Mouse (Mus musculus): ENCODE measurements around the gene Hacd2. TPM values are rescaled to one million over a fixed set of nuclear protein-coding genes. Genes with fewer than 3 reads are reported as not detected.

Gene Hacd2
- total RNA-seq, 2 experiments from 2014 or later, result 35.3 to 36.2 TPM

DNA sequence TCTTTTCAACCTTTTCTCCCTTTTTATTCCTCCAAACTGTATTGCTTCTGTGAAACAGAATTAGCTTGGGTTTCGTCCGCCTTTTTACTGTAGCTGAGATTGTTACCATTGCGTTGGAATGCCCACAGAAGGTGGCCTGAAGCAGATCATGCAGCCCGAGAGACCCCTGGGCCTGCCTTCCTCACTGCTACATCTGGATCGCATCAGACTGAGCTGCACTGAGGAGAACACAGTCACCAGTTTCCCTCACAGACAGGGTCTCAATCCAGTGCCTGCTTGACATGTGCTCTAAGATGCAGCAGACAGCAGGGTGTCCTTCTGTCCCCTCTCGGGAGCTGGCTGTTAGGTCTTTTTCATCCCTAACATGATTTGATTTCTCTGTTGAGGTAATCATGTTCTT lies 85.8 kb downstream of the Hacd2 start:
- intact Hi-C loops (cut with DNase I), result no loop called here
- no peak for DNase-seq (ENCODE audit: low spot score in 2 of 2)

GRCm38 (mm10) chr16:35109156-35109555 lies 86.9 kb downstream of the Hacd2 start:
- DNase-seq (ENCODE audit: low spot score in 2 of 2), result no peak
- intact Hi-C loops (cut with DNase I), result no loop called here

DNA sequence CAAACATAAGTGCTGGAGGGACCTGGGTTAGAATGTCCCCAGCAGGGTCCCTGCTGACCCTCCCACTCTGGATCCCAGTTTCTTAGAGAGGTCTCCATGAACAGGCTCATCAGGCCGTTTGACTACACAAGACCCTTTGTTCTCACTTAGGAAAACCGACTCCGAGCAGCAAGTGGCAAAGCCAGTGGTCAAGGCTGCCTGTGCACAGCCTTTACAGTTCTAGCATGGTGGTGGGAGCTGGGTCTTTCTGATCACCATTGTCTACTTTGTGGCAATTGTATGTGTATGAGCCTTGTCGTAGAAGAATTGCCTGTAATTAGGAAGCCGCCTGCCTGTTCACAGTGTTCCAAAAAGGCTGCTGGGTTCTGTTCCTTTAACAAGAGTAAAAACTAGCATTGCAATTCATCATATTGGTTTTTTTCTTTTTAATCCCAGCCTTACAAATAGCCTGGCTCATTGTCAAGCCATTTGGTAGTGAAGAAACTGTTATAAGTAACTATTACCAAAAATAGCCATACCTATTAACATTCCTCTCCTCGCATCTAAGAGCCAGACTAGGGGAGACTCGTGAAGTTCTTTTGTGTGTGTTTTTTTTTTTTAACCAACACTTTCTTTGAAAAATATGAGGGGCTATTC lies 87.5 kb downstream of the Hacd2 start:
- intact Hi-C loops (cut with DNase I), result loop anchor here (1.0 to 5.0 kb wide), 2 partner anchors 48 to 161 kb away; no protein-coding TSS in a partner anchor
- DNase-seq (ENCODE audit: low spot score in 2 of 2), result no peak

GRCm38 (mm10) chr16:35110410-35111142 lies 88.3 kb downstream of the Hacd2 start:
- peak; percentile 85 to 89 for DNase-seq (ENCODE audit: low spot score in 2 of 2)
- intact Hi-C loops (cut with DNase I), result loop anchor here (1.0 to 5.0 kb wide), 2 partner anchors 47 to 160 kb away; no protein-coding TSS in a partner anchor

- DNase-seq (ENCODE audit: low spot score in 2 of 2), result peak; percentile 23 to 38
- intact Hi-C loops (cut with DNase I), result loop anchor here (5.0 kb wide), 1 partner anchor 46 kb away; no protein-coding TSS in a partner anchor
Measured at GRCm38 (mm10) chr16:35111143-35111620, 89.0 kb downstream of the Hacd2 start.

DNA sequence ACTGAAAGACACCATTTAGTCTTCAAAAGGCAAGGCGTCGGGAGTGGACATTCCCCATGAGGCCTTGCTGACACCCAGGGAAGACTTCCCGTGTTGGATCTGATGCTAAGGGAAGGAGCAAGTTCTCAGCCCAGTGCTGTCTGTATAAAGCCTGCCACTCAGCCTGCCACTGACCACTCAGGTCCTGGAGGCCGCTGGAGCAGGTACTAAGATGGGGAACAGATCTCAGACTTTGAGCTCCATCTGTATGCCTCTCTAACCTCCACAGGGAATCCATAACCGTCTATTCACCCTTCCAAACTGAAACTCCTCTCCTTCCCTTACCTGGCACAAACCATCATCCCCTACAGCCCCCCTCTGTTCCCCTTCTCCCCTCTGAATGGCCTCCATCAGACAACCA lies 91.3 kb downstream of the Hacd2 start:
- no peak for DNase-seq (ENCODE audit: low spot score in 2 of 2)
- intact Hi-C loops (cut with DNase I), result loop anchor here (5.0 kb wide), 1 partner anchor 44 kb away; no protein-coding TSS in a partner anchor

GRCm38 (mm10) chr16:35116328-35116956 lies 94.2 kb downstream of the Hacd2 start:
- intact Hi-C loops (cut with DNase I), result no loop called here
- no peak for DNase-seq (ENCODE audit: low spot score in 2 of 2)

DNA sequence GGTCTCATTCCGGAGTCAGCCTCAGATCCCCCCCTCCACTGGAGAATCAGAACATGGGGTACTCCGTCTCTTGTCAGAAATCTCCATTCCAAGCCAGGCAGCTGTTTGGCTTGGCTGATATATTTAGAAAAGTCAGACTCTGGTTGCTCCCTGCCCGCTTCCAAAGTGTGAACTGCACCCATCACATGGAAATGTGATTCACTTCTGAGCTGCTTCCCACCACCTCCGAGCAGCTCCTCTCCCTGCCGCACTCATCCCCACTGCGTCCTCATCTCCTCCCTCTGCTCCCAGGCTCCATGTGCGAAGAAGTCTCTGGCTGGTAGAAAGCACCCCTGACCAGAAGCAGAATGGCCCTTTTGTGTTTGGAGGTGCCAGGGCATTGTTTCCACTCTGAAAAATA lies 95.2 kb downstream of the Hacd2 start:
- intact Hi-C loops (cut with DNase I), result no loop called here
- DNase-seq (ENCODE audit: low spot score in 2 of 2), result peak in 1 of 2 experiments; percentile 48

DNA sequence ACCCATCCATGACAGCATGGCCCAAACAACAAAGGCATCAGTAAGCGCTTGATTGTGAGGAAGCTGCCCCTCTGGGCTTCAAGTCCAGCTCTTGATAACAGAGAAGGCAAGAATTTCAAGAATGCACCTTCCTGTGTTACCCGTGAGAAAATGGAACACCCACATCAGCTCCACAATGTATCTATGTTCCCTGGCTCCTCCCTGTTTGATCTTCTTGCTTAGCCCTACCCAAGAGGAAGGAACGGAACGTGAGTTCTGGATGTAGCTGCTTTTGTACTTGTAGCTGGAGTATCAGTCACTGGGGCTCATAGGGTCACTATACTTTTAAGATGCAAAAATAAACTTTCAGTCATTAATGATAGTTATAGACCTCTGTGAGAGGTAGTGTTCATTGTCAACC lies 98.4 kb downstream of the Hacd2 start:
- intact Hi-C loops (cut with DNase I), result no loop called here
- DNase-seq (ENCODE audit: low spot score in 2 of 2), result no peak

- intact Hi-C loops (cut with DNase I), result no loop called here
- DNase-seq (ENCODE audit: low spot score in 2 of 2), result no peak
Measured at GRCm38 (mm10) chr16:35127270-35127669, 105.0 kb downstream of the Hacd2 start.

- intact Hi-C loops (cut with DNase I), result no loop called here
- DNase-seq (ENCODE audit: low spot score in 2 of 2), result no peak
Measured at GRCm38 (mm10) chr16:35130172-35130571, 107.9 kb downstream of the Hacd2 start.

DNA sequence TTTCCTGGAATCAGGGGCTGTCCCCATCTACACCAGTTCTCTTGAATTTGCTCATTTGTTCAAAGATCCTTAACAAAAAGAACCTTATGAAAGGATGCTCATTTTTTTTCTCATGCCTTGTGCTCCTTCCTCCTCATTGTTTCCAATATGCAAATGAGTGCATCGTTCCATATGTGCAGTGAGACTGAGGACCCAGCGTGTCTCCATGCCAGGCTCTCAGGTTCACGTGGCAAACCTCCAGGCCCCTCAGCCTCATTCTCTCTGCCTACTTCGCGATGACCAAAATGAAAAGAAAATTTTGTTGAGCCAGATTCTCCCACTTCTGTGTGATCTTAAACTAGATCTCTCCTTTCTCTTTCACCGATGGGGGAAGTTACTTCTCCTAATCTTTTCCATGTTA lies 117.2 kb downstream of the Hacd2 start:
- no peak for DNase-seq (ENCODE audit: low spot score in 2 of 2)
- intact Hi-C loops (cut with DNase I), result no loop called here

DNA sequence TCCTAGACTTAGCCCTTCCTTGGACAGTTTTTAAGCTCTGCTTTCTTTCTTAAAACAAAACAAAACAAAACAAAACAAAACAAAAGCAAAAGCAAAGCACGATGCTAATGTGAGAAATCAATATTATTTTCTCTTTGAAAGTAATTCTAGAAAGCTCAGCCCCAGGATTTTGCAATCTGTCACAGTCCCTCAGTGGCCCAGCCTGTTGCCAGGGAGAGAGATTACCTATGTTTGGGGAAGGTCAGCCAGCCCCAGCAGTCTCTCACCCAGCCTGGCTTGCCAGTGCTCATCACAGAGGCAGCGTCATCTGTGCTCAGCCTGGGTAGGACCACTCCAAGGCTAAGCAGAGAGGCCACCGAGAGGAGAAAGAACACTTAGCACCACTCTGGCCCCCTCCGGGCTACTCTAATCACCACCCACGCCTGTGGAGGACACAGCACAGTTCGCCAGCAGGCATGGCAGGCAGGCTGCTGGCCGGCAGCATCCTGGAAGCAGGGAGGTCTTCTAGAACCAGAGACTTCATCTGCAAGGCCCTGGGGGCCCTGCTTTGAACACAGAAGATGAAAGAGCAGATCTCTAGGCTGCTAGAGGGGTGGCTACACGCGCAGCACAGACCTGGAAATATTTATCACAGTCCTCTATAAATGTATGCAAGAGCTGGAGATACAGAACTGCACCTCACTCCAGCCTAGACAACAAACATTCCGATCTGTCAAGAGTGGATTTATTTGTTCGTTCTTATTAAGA lies 117.8 kb downstream of the Hacd2 start:
- DNase-seq (ENCODE audit: low spot score in 2 of 2), result no peak
- intact Hi-C loops (cut with DNase I), result no loop called here

DNA sequence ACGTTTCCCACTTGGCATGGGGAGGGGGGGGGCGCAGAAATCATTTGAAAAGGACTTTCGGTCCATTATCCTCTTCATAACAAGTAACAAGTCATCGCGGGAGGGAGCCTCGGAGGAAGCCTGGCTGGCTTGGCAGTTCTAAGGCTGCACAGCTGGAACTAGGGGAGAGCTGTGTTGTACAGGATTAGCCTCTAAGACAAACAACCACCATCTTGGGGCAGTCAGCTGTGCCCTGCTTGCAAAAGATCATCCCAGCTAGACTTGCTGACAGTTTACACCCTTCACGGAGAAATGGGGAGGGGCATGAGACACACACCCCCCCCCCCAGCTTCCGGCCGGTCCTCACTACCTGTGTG lies 118.4 kb downstream of the Hacd2 start:
- no peak for DNase-seq (ENCODE audit: low spot score in 2 of 2)
- intact Hi-C loops (cut with DNase I), result no loop called here

GRCm38 (mm10) chr16:35141839-35142238 lies 119.6 kb downstream of the Hacd2 start:
- no peak for DNase-seq (ENCODE audit: low spot score in 2 of 2)
- intact Hi-C loops (cut with DNase I), result no loop called here

GRCm38 (mm10) chr16:35146153-35146552 lies 123.9 kb downstream of the Hacd2 start:
- DNase-seq (ENCODE audit: low spot score in 2 of 2), result no peak
- intact Hi-C loops (cut with DNase I), result no loop called here

DNA sequence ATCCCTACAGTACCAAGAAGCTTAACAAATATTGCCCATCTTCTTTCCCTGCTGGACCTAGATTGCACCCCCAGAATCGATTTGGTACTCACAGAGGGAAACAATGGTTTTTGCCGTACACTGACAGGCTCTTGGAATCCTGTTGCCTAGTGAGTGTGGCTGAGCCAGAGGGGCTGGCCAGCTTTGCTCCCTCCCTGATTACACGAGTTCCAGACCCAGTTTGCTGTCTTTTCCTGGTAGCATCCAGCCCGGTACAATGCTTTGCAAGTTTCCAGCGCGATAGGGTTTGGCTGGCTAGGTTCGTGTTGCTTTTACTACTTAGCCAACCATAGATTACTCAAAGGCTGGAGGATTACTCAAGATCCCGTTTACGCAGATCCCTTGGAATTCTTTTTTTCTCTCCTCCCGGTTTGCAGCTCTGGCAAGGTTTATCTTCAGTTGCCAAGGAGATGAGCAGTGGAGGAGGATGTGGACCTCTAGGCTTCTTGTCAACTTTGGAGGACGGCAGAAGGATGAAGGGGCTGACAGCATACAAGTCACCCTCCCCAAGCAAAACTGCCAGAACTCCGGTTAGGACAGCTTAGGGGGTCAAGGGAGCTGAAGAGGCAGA lies 131.0 kb downstream of the Hacd2 start:
- no peak for DNase-seq (ENCODE audit: low spot score in 2 of 2)
- intact Hi-C loops (cut with DNase I), result no loop called here

DNA sequence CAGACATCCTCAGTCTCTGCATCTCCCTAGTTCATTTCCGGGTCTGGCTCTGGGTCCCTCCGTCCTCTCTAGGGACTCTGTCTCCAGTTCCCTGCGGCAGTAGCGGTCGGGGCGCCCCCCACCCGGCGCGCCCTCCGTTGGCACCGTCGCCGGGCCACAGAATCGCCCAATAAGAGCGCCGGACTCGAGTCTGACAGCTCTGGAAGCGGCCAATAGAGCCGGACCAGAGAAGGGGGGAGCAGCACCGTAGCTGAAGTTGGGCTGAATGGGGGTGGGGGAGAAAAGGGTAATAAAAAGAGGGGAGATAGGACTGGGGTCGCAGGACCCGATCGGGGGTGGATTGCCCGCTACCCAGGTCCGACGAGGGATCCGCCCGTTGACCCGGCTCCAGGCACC lies 132.0 kb downstream of the Hacd2 start:
- intact Hi-C loops (cut with DNase I), result no loop called here
- peak; percentile 65 to 74 for DNase-seq (ENCODE audit: low spot score in 2 of 2)

DNA sequence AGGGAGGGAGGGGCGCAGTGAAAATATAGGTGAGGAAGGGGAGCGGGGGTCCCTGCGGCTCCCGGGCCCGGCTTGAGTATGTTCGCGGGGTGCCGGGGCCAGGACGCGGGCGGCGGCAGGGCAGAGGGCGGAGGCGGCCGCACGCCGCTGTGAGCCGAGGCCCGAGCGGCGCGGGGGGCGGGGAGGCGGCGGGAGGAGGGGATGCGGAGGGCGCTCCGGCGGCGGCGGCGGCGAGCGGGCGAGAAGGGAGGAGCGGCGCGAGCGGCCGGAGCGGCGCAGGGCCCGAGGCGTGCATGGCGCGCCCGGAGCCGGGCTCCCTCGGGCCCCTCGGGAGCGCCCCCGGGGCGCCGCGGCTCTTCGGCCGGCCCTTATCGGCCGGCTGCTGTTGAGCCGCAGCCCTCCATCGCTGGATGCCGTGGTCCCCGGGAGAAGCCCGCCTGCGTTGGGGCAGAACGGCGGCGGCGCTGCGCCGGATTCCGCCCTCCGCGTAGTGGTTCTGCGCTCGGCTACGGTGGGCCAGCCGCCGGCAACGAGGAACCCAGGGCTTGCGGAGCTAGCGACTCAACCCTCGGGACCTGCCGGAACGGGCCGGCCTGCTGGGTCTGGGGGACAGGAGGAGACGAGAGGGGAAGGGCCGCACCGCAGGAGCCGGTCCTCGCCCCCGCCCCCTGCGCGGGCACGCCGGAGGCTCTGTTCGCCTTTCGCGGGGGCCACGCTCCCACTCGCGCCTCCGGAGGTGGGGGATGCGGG lies 132.6 kb downstream of the Hacd2 start, which contains the start of gene Adcy5:
Gene Adcy5 (plus strand): TSS at position 237 of the 750 bp plus-strand sequence.
- peak; percentile 27 to 45 for DNase-seq (ENCODE audit: low spot score in 2 of 2)
- intact Hi-C loops (cut with DNase I), result loop anchor here (5.0 kb wide), 2 partner anchors 43 to 98 kb away; no protein-coding TSS in a partner anchor

Measured in left cerebral cortex, postnatal 25 days (tissue).